16 mouse cellular contexts compared by ENCODE assay signal in the genomic region with DNA sequence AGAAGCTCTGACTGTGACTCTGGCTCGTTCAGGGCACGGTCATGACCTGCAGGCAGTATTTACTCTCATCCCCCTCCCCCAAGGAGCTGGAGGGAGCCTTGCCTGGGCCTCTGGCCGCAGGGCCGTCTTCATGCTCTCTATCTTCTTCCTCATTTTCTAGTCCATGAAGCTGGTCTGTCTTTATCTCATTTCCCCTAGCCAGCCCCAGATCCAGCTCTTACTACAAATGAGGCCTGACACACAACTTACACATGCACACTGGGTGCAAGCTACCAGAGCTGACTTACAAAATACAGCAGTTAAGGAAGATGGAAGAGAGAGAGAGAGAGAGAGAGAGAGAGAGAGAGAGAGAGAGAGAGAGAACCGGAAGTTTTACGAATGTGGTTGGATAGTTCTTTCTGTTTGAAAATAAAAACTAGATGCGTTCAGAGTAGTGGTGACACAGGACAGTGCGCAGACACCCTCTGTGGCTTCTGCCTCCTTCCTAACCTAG. TPM values are rescaled to one million over a fixed set of nuclear protein-coding genes. Genes with fewer than 3 reads are reported as not detected.
DNase-seq lines count a peak whose midpoint lies in the region; ATAC-seq and TF ChIP-seq lines count a peak whose summit lies in the region.
"Had no signal": no experiment of that assay in that cellular context is flagged by ENCODE, and none has a peak within 500 bp of the region (broad histone marks: within the 10 kb centered on the region; RNA-seq: fewer than 3 reads in every experiment).

No protein-coding gene starts in this region.

- no peaks in the 10 kb centered on the region for H3K36me3 ChIP-seq in CH12.LX (replicated peaks in 1 of 2; ENCODE audit: control insufficient read depth in 1 of 2, insufficient read depth in 1 of 2, low read length in 1 of 2)
- no peaks in the 10 kb centered on the region for H3K36me3 ChIP-seq in embryonic facial prominence, embryonic 10.5 days (replicated peaks)
- H3K36me3 ChIP-seq in liver, postnatal 0 days (replicated peaks; ENCODE audit: insufficient read depth, low read length) = no peaks in the 10 kb centered on the region
- H3K36me3 ChIP-seq: neural tube, embryonic 13.5 days had no signal

- peak; percentile 46; the same call in 1 of the 2 replicates for TF ChIP-seq EP300 in CH12.LX (IDR thresholded peaks at IDR 0.05; ENCODE audit: low read length)
- no peak for TF ChIP-seq EP300 in liver, postnatal 0 days (IDR thresholded peaks at IDR 0.05; ENCODE audit: low read depth)

- H3K79me2 ChIP-seq in CH12.LX (replicated peaks; ENCODE audit: control insufficient read depth, extremely low read depth, insufficient read depth, poor library complexity, severe bottlenecking) = no peaks in the 10 kb centered on the region

- 53% methylated on average over 8 of the region's 8 CpGs for WGBS in embryonic facial prominence, embryonic 10.5 days
- WGBS in liver, postnatal 0 days (ENCODE audit: insufficient replicate concordance) = 24% methylated on average over 8 of the region's 8 CpGs

- H3K9ac ChIP-seq in CH12.LX (ENCODE audit: insufficient read depth, low read depth) = peak overlapping the region; percentile 45
- H3K9ac ChIP-seq in liver, postnatal 0 days (replicated peaks) = no peak overlapping the region
- H3K9ac ChIP-seq: forebrain, embryonic 13.5 days; neural tube, embryonic 13.5 days had no signal

- peak; percentile 56 to 59 for DNase-seq in B cell, adult 2 months
- DNase-seq in CH12.LX (ENCODE audit: extremely low read depth) = peak; percentile 80
- peak; percentile 26 for DNase-seq in embryonic facial prominence, embryonic 10.5 days (ENCODE audit: low spot score)
- DNase-seq in liver, postnatal 0 days = peak; percentile 54
- no peak for DNase-seq in left cerebral cortex, postnatal 4 days
- no peak for DNase-seq in adrenal gland, postnatal 25 days
- DNase-seq in cerebellum, adult 18-20 months = no peak
- DNase-seq in retina, postnatal 1 day = no peak
- DNase-seq: heart, adult 2 months; lung, postnatal 4 days; thymus, adult 18-20 months had no signal

- peak overlapping the region; percentile 39 for H3K4me2 ChIP-seq in CH12.LX (ENCODE audit: insufficient read depth, low read depth, poor library complexity, severe bottlenecking)
- no peak overlapping the region for H3K4me2 ChIP-seq in liver, postnatal 0 days (ENCODE audit: low read depth, low read length)
- H3K4me2 ChIP-seq: forebrain, embryonic 13.5 days; neural tube, embryonic 13.5 days had no signal

- no peaks in the 10 kb centered on the region for H3K9me3 ChIP-seq in CH12.LX (replicated peaks; ENCODE audit: low read length)
- no peaks in the 10 kb centered on the region for H3K9me3 ChIP-seq in embryonic facial prominence, embryonic 10.5 days
- no peaks in the 10 kb centered on the region for H3K9me3 ChIP-seq in liver, postnatal 0 days (ENCODE audit: low read length)
- H3K9me3 ChIP-seq: forebrain, embryonic 13.5 days; neural tube, embryonic 13.5 days had no signal

- no peak for TF ChIP-seq CTCF in CH12.LX (conservative IDR thresholded peaks at IDR 0.05 in 1 of 2, IDR thresholded peaks at IDR 0.05 in 1 of 2; ENCODE audit: low read depth in 2 of 2, low read length in 2 of 2)
- TF ChIP-seq CTCF in liver, postnatal 0 days (IDR thresholded peaks at IDR 0.05; ENCODE audit: low read depth) = no peak

- peak; percentile 72 for ATAC-seq in liver, postnatal 0 days
- ATAC-seq: forebrain, embryonic 13.5 days; hindbrain, embryonic 16.5 days; Patski had no signal

- in situ Hi-C loops in CH12.LX (cut with MboI; ENCODE audit: low pct_ligation_motif_present, low pct_unique_long_range_greater_than_20kb, low sequenced_read_pairs) = loop anchor here (5.0 kb wide), 1 partner anchor 35 kb away; no protein-coding TSS in a partner anchor

- TF ChIP-seq RAD21 in CH12.LX (IDR thresholded peaks at IDR 0.05; ENCODE audit: low read depth, low read length) = no peak

- no peaks in the 10 kb centered on the region for H3K27me3 ChIP-seq in CH12.LX (replicated peaks)
- H3K27me3 ChIP-seq in embryonic facial prominence, embryonic 10.5 days (replicated peaks; ENCODE audit: low read depth, poor library complexity, severe bottlenecking) = no peaks in the 10 kb centered on the region
- H3K27me3 ChIP-seq in liver, postnatal 0 days (ENCODE audit: insufficient read depth, low read length) = no peaks in the 10 kb centered on the region
- H3K27me3 ChIP-seq: forebrain, embryonic 13.5 days; neural tube, embryonic 13.5 days; Patski had no signal

- H3K27ac ChIP-seq in CH12.LX (ENCODE audit: insufficient read depth, low read depth) = peak overlapping the region; percentile 98
- peak overlapping the region; percentile 35; the same call in 1 of the 2 replicates for H3K27ac ChIP-seq in embryonic facial prominence, embryonic 10.5 days (replicated peaks)
- H3K27ac ChIP-seq in liver, postnatal 0 days (ENCODE audit: low read depth) = peak overlapping the region; percentile 69
- H3K27ac ChIP-seq: forebrain, embryonic 13.5 days; heart, adult 2 months; layer of hippocampus, adult 2 months; neural tube, embryonic 13.5 days had no signal

- TF ChIP-seq POLR2A in CH12.LX (IDR thresholded peaks at IDR 0.05; ENCODE audit: low read depth, low read length) = no peak

- dilution Hi-C loops in CH12.LX (cut with MboI; ENCODE audit: extremely low pct_ligation_motif_present, extremely low pct_unique_long_range_greater_than_20kb, low sequenced_read_pairs) = no loop called here

- intact Hi-C loops in left cerebral cortex, postnatal 4 days (cut with DNase I) = no loop called here

- H3K4me3 ChIP-seq in CH12.LX (replicated peaks in 1 of 3; ENCODE audit: low read depth in 2 of 3, low read length in 2 of 3, poor library complexity in 1 of 3) = no peak overlapping the region
- H3K4me3 ChIP-seq in embryonic facial prominence, embryonic 10.5 days = no peak overlapping the region
- no peak overlapping the region for H3K4me3 ChIP-seq in liver, postnatal 0 days (ENCODE audit: low read depth, low read length)
- H3K4me3 ChIP-seq: forebrain, embryonic 13.5 days; heart, adult 2 months; layer of hippocampus, adult 2 months; neural tube, embryonic 13.5 days had no signal

- peaks cover 65 to 98% of the 10 kb centered on the region in 2 experiments for H3K4me1 ChIP-seq in CH12.LX (ENCODE audit: control insufficient read depth in 1 of 2, insufficient read depth in 2 of 2)
- H3K4me1 ChIP-seq in embryonic facial prominence, embryonic 10.5 days = peaks cover 67% of the 10 kb centered on the region
- H3K4me1 ChIP-seq in liver, postnatal 0 days (ENCODE audit: insufficient read depth) = peaks cover 14% of the 10 kb centered on the region

TF ChIP-seq in CH12.LX, 34 proteins besides CTCF, POLR2A, EP300 and RAD21 (continues in another document):
- TF ChIP-seq POLR2AphosphoS2 (IDR thresholded peaks at IDR 0.05; ENCODE audit: low read depth, low read length) (no peak), GABPA (IDR thresholded peaks at IDR 0.05; ENCODE audit: insufficient replicate concordance, low read depth, low read length) (no peak), PAX5 (IDR thresholded peaks at IDR 0.05; ENCODE audit: low read length) (no peak), JUN (IDR thresholded peaks at IDR 0.05; ENCODE audit: insufficient read depth, low read depth, low read length) (no peak), MEF2A (IDR thresholded peaks at IDR 0.05; ENCODE audit: borderline replicate concordance, low read depth, low read length) (0 out of 2 replicates have a peak, but pooled peaks have one; percentile 27), ZKSCAN1 (IDR thresholded peaks at IDR 0.05; ENCODE audit: borderline replicate concordance, low read depth, low read length) (no peak), ZC3H11A (IDR thresholded peaks at IDR 0.05; ENCODE audit: low read depth, low read length) (no peak), NRF1 (IDR thresholded peaks at IDR 0.05; ENCODE audit: low read depth, low read length) (no peak), MAFK (IDR thresholded peaks at IDR 0.05; ENCODE audit: insufficient replicate concordance, low read length) (no peak), USF2 (conservative IDR thresholded peaks at IDR 0.05; ENCODE audit: low read depth, low read length) (no peak), TCF12 (IDR thresholded peaks at IDR 0.05; ENCODE audit: low read depth, low read length) (peak; percentile 49; the same call in 1 of the 2 replicates), UBTF (IDR thresholded peaks at IDR 0.05; ENCODE audit: low read depth, low read length) (0 out of 2 replicates have a peak, but pooled peaks have one; percentile 49), IRF4 (IDR thresholded peaks at IDR 0.05; ENCODE audit: low read depth, low read length) (no peak), HCFC1 (IDR thresholded peaks at IDR 0.05; ENCODE audit: low read depth, low read length) (no peak; the same call in 1 of the 2 replicates), MAX (IDR thresholded peaks at IDR 0.05; ENCODE audit: low read length) (0 out of 2 replicates have a peak, but pooled peaks have one; percentile 39), NELFE (IDR thresholded peaks at IDR 0.05; ENCODE audit: low read depth, low read length) (no peak), E2F4 (IDR thresholded peaks at IDR 0.05; ENCODE audit: insufficient replicate concordance, low read depth, low read length) (no peak), RCOR1 (conservative IDR thresholded peaks at IDR 0.05; ENCODE audit: low read depth, low read length) (no peak), USF1 (IDR thresholded peaks at IDR 0.05; ENCODE audit: low read depth, low read length) (no peak), MAZ (IDR thresholded peaks at IDR 0.05; ENCODE audit: low read depth, low read length) (peak; percentile 36; the same call in 1 of the 2 replicates), ZMIZ1 (IDR thresholded peaks at IDR 0.05; ENCODE audit: low read depth, low read length) (no peak), SMC3 (IDR thresholded peaks at IDR 0.05; ENCODE audit: low read depth, low read length) (no peak)

RNA-seq across cellular contexts. Expression of a gene that starts 10.6 kb away (rescaled TPM):
- total RNA-seq in CH12.LX (2012; rRNA removed) = 182 and 225 TPM in 2 replicates
- total RNA-seq in CH12.LX (2014; rRNA removed) = 32.3 and 41.1 TPM in 2 replicates
- polyA plus RNA-seq in CH12.LX (2012; ENCODE audit: insufficient read length, low read depth) = 486 and 594 TPM in 2 replicates
- polyA plus RNA-seq in embryonic facial prominence, embryonic 10.5 days (2016; fragmentation: Nextera tagmentation; extraction: Ambion mirVana) = 13.0 and 16.4 TPM in 2 replicates
- polyA plus RNA-seq in liver, postnatal 0 days (2015; fragmentation: Nextera tagmentation; extraction: Ambion mirVana) = 109 and 113 TPM in 2 replicates
- total RNA-seq in left cerebral cortex, postnatal 4 days (2021) = 10 to 100 TPM; 10.8 to 15.0 TPM
- total RNA-seq in adrenal gland, postnatal 25 days (2021) = 12.1 and 13.6 TPM in 2 replicates
- polyA plus RNA-seq: Patski had no signal

RNA-seq across cellular contexts. Expression of a gene that starts 41.9 kb away (rescaled TPM):
- total RNA-seq in CH12.LX (2012; rRNA removed) (1.8 and 3.5 TPM in 2 replicates), CH12.LX (2014; rRNA removed) (0.30 and 0.52 TPM in 2 replicates)
- polyA plus RNA-seq in CH12.LX (2012; ENCODE audit: insufficient read length, low read depth) = 0.37 and 0.76 TPM in 2 replicates
- polyA plus RNA-seq in embryonic facial prominence, embryonic 10.5 days (2016; fragmentation: Nextera tagmentation; extraction: Ambion mirVana) = 0.11 TPM in 1 of 2 replicates, not detected in the other
- polyA plus RNA-seq in liver, postnatal 0 days (2015; fragmentation: Nextera tagmentation; extraction: Ambion mirVana) = 0.05 TPM in 1 of 2 replicates, not detected in the other
- total RNA-seq in left cerebral cortex, postnatal 4 days (2021) = under 1 TPM; 0.24 to 0.34 TPM
- total RNA-seq in adrenal gland, postnatal 25 days (2021) = not detected in 2 replicates
- total RNA-seq: heart, adult 2 months had no signal
- polyA plus RNA-seq: forebrain, embryonic 13.5 days; Patski had no signal

Comparison
In these comparisons a context has a peak if more than half of its experiments do, and no peak if none do; other contexts are left out.
1. DNase-seq: peak in B cell, adult 2 months (2 of 2), CH12.LX (single experiment), embryonic facial prominence, embryonic 10.5 days (single experiment) and liver, postnatal 0 days (single experiment); none in left cerebral cortex, postnatal 4 days (single experiment), adrenal gland, postnatal 25 days (single experiment), cerebellum, adult 18-20 months (0 of 2) and retina, postnatal 1 day (single experiment).
2. H3K27ac ChIP-seq: peak in every context shown above with its lines; median percentile 98 in CH12.LX; 69 in liver, postnatal 0 days; 35 in embryonic facial prominence, embryonic 10.5 days.